Mouse (Mus musculus): ENCODE measurements at regions not wholly inside any gene's neighbourhood (a gene's known extent, or its start where the extent isn't known, plus 50 kb on each side); places are given as distances from the start of the nearest gene placed in this dataset.

DNA sequence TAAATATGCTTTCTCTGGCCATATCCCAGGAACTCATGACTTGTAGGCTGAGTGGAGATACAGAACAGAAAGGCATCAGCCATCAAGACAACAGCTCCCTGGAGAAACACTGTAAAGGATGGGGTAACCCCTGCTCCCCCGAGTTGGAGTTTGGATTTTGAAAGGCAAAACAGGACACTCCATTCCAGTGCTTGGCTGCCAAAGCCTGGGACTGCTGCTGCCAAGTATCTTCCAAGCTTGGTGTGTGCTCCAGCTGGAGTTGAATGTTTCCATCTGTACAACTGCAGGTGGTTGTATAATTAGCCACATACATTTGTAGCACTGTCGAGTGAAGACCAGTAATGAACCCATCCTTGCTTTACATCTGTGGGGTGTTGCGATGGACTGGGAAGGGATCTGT is 62.1 kb downstream of the 4933412E24Rik start:
- no peak for DNase-seq (ENCODE audit: low read depth in 2 of 2, low spot score in 2 of 2)

DNA sequence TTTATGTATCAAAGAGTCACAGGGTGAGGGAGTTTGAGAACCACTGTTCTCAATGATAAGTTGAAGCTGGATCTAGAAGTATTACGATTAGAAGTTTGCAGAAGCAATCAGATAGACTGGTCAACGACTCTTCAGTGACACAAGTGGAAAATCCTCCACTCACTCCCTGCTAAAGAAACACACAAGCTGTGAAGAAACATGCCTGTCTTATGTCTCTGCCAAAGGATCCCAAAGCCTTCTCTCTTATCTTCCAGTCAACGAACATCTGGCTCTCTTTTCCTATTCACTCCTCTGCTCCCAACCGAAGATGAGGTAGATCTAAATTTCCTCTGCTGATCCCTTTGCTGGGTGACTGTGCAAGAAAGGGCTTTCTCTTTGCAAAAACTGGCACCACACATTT is 62.6 kb downstream of the 4933412E24Rik start:
- no peak for DNase-seq (ENCODE audit: low read depth in 2 of 2, low spot score in 2 of 2)

DNA sequence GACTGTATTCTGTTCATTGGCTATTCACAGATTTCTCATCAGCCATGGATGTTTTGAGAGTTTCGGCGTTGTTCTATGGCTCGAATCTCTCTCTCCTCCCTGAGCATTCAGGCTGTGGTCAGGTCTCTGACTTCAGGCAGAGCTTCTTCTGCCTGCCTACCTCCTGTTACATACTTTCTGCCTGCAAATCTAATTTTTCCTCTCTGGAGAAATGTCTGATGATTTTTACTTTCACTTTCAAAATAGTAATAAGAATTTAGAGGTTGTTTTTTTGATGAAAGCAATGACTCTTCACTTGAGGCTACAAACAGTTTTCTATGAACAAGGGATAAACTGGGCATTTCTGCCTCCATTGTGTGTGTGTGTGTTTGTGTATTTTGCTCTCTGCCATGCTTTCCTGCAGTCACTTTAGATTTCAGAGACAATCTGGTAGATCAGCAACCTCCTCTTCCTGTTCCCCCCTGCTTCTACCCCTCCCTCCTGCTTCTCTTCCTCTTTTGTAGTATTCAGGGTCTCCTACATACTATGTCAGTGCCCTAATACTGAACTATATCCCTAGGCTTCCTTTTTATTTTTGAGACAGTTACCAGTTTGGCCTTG is 65.7 kb downstream of the 4933412E24Rik start:
- DNase-seq (ENCODE audit: low read depth in 2 of 2, low spot score in 2 of 2), result peak in 1 of 2 experiments; percentile 29

DNA sequence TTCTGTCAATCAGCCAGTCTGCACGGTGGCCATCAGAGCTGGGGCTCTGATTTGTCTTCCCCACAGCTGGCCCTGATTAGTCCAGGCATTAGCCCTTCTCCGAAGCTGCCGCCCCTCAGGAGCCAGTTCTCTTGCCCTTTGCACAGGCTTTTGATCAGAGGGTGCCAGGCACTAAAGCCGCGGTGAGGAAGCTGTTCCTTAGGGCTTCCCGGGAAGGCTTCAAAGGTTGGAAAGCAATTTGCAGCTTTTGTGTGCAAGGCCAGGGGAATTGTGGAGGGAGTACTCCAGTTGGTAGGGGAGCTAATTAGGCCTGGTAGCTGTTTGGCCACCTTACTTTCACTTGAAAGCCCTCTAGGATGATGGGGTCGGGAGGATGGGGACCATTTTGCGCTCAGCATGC is 71.2 kb downstream of the 4933412E24Rik start:
- DNase-seq (ENCODE audit: low read depth in 2 of 2, low spot score in 2 of 2), result no peak

DNA sequence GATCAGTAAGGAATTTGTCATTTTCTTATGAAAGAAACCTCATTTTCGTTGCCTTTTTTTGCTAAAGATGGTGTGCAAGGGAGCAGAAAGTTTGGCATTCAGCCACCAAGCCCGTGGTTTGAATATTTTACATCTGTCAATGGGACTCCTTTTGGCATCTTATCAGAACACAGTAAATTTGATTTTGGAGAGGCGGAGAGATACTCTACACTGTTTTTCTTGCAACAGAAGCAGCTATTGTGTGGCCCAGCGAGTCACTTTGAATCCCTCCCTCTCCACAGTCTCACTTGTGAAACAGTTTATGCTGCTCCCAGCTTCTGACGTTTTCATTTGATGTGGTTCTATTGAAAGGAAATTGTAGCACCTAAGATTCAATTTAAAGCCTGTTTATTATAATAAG is 79.9 kb downstream of the 4933412E24Rik start:
- DNase-seq (ENCODE audit: low read depth in 2 of 2, low spot score in 2 of 2), result peak in 1 of 2 experiments; percentile 19

DNA sequence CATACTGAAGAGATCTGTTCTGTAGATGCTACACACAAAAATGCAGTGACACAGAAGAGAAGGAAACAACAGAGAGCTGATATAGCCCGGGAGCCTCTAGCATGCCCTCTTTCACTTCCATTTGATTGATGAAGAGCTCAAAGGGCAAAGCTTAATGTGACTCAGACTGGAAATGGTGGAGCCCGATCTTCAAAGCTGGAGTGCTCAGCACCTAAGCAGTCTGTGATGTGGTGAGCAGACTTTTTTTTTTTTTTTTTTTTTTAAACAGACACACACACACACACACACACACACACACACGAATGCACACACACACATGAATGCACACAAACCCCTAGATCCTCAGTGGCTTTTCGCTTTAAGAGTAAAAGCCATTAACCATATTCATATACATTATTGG is 102.6 kb downstream of the 4933412E24Rik start:
- DNase-seq (ENCODE audit: low read depth in 2 of 2, low spot score in 2 of 2), result peak; percentile 54 to 63

DNA sequence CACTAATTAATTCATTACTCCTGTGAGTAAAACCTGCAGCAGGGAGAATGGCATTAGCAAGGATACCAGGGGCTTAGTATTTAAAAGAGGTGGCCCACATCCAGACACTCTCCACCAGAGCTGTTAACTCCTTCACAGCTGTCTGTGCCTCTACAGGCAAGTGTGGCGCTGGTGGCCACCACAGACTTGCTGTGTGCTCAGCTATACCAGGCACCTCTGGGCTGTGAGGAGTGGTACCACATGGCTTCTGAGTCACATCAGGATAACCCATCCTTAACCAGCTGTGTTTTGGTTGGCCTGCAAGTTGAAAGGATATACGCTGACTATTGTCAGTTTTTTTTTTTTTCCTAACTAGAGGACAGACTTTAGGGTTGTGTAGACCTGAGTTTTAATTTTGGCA is 108.1 kb downstream of the 4933412E24Rik start:
- DNase-seq (ENCODE audit: low read depth in 2 of 2, low spot score in 2 of 2), result no peak

DNA sequence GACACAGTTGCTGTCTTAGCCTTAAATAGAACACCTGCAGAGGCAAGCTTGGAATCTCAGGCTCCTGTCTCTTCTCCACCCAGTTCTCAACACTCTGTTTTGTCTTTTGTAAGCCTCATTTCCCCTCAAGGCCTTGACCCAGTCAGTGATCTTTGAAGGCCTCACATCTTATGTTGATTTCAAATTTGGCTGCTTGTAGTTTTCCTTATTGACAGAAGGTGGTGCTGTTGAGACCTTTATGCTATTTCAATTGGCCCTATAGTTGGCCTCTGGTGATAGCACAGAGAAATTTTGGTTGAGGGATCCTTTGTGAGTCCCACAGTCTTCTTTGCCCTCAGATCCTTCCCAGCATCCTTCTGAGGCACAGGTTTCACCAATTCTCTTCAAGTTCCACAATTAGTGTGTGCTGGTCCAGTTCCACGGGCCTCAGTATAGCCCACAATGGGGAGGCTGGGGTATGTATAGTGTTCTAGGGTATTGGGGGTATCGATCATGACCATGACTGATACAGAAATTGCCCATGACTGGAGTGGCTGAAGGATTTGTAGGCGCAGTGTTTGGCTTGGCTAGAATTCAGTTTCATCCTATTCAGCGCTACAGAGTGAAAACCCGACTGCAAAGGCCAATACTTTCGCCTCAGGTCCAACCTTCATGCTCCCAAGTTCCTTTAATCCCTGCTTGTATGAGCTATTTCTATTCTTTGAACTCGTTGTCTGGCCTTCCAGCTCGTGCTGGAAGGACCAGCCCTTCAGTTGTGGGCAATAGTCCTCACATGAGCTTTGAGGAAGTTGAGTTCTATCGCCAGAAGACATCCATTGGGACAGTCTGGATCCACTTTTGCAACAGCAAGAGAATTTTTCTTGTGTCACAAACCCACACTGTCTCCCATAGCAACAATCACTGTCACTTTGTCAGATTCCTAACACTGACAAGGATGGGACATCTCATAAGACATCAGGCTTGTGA is 110.3 kb downstream of the 4933412E24Rik start:
- peak; percentile 7 to 44 for DNase-seq (ENCODE audit: low read depth in 2 of 2, low spot score in 2 of 2)

DNA sequence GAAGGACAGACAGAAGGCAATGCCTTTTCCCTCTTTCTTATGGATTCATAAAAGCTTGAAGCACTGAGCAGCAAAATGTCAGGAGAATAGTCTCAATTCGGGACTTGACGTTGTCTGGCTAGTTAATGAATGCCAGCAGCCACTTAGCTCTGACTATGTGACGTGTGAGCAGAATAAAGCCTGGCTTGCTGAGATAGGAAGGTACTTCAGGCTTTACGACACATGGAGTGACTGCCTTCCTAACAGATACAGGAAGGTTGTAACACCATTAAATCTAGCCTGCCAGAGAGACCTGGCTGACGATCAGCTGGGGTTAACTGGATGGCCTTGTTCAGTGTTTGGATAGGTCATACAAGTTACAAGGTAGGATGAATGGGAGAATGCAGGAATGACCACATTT is 111.7 kb downstream of the 4933412E24Rik start:
- DNase-seq (ENCODE audit: low read depth in 2 of 2, low spot score in 2 of 2), result no peak

DNA sequence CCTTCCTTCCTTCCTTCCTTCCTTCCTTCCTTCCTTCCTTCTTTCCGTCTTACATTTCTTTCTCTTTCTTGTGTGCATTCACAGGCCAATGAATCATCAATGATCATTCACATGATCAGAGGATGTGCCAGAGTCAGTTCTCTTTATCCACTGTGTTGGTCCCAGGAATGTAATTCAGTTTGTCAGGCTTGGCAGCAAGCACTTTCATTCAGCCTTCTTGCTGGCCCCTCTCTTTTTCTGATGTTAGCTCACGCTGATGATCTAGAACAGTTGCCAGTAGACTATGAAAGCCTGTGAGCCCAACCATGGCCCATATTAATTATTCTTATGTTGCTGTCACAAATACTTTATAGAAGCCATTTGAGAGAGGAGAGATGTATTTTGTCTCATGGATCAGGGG is 127.4 kb downstream of the 4933412E24Rik start:
- DNase-seq (ENCODE audit: low read depth in 2 of 2, low spot score in 2 of 2), result no peak

DNA sequence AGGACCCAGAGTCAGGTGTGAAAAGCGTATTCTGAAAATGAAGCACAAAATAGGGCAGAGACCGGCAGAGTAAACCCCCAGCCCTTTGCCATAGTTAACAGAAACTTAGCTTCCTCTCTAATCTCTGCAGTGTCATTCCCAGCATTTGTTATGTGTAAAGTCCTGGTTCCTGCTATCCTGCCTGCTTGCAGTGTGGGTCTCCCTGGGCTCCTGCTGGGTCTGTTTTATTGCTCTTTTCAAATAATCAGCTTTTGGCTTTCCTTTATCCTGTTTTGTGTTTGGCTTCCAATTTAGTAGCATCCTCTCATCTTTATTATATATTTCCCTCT is 128.3 kb downstream of the 4933412E24Rik start:
- no peak for DNase-seq (ENCODE audit: low read depth in 2 of 2, low spot score in 2 of 2)

DNA sequence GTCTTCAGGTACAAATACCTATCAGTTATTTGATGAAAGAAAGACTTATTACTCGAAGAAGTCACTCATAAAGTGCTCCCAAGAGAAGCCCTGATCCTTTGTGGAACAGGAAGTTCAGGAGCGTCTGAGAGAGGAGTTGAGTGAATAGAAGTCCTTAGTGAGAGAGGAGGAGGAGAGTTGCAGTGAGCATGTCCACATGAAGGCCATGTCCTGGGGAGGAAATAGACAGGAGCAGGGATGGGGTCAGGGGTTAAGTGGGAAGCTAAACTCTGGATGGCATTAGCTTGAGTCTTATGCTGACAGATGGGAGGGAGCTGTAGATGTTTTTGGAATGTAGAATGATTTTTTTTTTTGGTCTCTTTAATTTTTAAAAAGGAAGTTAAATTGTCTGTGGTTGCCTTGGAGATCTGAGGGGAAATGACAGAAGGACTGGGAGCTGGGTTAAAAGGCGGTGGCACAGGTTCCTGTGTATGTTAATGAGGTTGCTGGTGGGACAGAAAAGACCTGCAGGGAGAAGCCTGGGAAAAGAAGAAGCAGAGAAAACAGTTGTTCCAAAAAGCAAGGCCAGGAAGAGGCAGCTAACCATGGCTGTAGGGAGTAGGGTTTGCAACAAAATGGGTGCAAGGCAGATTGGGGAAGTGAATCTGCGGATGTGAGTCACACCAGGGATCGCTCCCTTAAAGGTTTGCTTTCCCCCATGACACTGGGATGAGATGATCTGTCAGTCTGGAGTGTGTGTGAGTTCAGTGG is 128.9 kb downstream of the 4933412E24Rik start:
- no peak for DNase-seq (ENCODE audit: low read depth in 2 of 2, low spot score in 2 of 2)

DNA sequence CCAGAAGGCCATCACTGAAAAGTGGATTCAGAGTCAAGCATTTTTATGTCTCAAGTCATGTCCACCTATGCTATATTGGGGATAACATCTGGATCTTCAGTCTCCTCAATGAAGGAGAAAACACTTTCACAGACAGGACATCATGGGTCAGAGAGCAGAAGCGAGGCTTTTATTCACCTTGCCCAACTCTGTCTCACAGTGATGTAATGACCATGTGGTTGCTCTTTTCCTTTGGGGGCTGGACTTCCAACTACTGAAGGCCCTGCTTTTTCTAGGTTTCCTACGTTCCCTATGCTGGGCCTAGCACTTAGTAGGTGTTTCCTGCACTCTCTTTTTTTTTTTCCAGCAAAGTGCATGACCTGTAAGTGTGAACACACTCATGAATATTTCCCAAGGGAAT is 130.4 kb downstream of the 4933412E24Rik start:
- no peak for DNase-seq (ENCODE audit: low read depth in 2 of 2, low spot score in 2 of 2)

DNA sequence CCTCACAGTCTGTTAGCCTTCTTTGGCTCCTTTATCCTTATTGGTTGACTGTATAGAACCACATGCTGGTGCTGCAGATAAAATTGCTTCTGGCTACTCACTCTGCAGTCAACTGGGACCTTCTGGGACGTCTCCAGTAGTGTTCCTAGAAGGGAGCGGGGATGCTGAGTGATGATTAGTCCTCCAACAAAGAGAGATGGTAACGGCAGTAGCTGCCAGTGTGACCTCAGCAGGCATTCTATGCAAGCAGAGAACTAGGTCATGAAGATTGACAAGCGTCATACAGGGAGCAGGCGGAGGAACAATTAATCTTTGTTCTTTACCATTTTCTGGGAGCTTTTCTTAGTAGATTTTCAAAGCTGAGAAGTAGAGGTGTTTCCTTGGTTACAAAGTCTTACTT is 134.0 kb downstream of the 4933412E24Rik start:
- no peak for DNase-seq (ENCODE audit: low read depth in 2 of 2, low spot score in 2 of 2)

DNA sequence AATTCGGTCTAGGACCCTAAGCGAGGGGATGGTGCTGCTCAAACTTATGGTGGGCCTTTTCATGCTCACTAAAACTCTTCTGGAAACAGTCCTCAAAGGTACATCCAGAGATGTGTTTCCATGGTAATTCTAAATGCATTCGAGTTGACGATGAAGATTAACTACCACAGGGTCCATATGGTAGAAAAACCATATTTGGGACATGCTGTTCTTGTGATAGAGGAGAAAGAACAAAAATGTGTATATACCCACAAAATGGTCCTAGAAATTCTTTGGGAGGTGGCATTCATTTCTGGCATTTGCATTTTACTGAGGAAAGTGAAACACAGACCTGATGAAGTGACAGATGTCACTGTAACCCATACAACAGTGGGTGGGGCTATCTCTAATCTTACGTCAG is 136.0 kb downstream of the 4933412E24Rik start:
- no peak for DNase-seq (ENCODE audit: low read depth in 2 of 2, low spot score in 2 of 2)

DNA sequence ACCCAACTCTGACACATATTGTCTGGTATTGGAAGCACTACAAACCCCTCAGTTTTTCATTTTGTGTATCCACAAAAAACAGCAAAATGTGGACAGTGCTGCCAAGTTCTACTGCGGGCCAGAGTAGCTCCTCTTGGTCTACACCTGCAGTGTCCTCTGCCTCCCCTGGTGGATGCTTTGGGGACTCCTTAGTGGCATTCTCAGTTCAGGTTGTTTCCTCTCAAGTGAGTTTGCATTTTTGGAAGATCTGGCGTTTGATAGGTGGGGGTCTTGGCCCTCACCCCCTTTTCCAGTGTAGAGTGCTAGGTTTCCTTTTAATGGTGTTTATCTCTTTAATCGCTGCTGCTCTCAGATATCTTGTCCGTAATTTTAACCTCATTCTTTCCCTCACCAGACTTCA is 137.1 kb downstream of the 4933412E24Rik start:
- peak; percentile 10 to 43 for DNase-seq (ENCODE audit: low read depth in 2 of 2, low spot score in 2 of 2)

DNA sequence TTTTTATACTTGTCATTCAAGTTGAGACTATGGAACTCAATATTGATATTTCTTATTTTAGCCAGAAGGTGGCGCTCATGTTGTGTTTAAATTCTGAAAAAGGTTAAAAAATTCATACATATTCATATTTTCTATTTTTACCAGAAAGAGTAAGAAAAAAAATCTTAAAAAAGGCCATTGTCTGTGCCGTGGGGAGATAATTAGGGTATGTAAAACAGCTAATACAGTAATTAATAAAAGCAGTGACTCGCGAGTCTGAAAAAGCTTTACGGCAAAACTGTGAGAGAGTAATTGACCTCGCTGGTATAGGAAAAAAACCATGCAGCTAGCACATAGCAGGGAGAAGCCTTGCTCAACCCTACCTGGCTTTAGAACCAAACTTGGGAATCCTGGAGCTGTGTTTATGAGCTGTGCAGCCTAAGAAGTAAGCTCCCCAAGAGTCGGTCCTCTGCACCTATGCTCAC is 140.1 kb downstream of the 4933412E24Rik start:
- peak in 1 of 2 experiments; percentile 12 for DNase-seq (ENCODE audit: low read depth in 2 of 2, low spot score in 2 of 2)

DNA sequence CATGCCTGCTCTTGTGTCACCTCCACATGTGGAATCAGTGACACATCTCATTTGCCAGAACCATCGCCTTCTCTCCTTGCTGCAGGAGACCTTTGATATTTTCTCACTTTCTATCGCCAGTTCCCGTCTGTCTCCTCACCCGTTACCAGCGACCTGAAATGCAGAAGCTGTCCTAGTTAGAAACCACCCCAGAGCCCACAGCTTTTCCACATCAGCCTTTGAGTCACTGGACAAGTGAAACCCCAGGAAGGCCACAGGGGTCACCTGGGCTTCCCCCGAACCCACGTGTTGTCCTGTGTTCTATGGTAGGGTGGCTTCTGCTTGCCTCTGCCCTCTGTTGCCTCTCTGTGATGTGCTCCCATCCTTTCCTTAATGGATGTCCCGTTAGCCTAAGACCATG is 149.7 kb downstream of the 4933412E24Rik start:
- DNase-seq (ENCODE audit: low read depth in 2 of 2, low spot score in 2 of 2), result no peak

DNA sequence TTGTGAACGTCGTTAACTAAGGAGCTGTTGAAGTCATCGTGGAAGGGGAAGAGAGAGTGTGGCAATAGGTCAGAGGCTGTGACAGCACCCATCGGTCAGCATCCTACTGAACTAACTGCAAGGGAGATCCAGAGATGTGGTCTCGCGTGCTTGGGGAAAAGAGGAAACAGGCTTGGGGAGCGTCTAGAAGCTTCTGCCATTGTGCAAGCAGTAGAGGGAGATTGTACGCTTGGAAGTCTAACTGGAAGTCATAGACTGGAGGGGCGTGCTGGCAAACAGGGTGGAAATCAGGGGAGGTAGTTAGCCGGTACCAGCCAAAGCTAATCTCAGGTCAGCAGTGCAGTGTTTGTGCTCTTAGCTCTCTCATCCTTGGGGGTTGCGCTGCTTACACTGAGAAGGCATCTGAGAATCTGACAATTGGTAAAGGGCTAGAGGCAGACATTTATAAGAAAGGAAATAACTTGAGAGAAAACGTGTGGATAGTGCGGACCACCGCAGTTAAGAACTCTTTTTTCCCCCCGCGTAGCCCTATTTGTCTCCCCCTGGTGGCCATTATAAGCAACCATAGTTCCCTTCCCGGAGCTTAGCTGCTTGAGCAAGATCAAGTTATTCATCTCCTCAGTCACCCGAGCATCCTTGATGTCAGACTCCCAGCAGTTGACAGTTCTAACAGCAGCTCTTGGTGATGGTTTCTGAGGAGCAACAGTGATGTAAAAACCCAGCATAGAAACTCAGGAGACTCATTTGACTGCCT is 151.5 kb downstream of the 4933412E24Rik start:
- DNase-seq (ENCODE audit: low read depth in 2 of 2, low spot score in 2 of 2), result peak in 1 of 2 experiments; percentile 21

DNA sequence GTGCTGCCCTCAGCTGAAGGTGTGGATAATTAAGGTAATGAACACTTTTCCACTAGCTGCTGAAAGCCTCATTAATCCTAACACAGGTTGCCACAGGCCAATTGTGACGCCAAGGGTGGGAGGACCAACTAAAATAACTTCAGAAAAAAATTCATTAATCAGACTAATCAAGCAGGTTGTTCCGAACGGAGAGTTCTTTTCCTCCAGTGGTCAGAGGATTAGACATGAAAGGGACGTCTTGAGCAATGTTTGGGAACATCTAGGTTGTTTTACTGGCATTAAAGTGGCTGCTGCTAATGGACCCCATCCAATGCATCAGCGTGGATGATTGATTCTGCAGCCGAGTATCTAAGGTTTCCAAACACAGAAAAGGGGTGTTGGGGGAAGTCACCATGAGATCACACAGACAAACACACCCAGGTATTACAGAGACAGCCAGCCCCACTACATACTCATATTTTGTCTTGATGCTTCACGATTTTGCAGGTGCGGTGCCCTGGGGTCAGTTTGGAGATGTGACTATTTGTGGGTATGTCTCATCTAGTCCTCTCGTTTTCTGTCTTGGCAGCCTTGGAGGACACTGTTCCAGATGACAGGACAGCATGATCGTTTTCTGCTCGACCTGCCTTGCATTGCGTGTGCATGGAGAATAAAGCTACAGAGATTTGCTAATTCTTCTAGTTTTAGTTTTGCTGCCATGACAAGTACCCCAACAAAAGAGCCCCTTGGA is 164.0 kb downstream of the 4933412E24Rik start:
- no peak for DNase-seq (ENCODE audit: low read depth in 2 of 2, low spot score in 2 of 2)
